Mouse (Mus musculus) monocyte, adult 59 days (primary cell): ENCODE measurements around the gene Timmdc1. TPM values are rescaled to one million over a fixed set of nuclear protein-coding genes. Genes with fewer than 3 reads are reported as not detected.

ENCODE experiments used
- total RNA-seq, 2 experiments: library from RNA; stranded (reverse); gene quantifications; one replicate each; pipeline ENCODE4 v1.2.4; 2023

The Timmdc1 gene
- 10 to 100 TPM; 12.8 to 15.5 TPM for total RNA-seq

DNA sequence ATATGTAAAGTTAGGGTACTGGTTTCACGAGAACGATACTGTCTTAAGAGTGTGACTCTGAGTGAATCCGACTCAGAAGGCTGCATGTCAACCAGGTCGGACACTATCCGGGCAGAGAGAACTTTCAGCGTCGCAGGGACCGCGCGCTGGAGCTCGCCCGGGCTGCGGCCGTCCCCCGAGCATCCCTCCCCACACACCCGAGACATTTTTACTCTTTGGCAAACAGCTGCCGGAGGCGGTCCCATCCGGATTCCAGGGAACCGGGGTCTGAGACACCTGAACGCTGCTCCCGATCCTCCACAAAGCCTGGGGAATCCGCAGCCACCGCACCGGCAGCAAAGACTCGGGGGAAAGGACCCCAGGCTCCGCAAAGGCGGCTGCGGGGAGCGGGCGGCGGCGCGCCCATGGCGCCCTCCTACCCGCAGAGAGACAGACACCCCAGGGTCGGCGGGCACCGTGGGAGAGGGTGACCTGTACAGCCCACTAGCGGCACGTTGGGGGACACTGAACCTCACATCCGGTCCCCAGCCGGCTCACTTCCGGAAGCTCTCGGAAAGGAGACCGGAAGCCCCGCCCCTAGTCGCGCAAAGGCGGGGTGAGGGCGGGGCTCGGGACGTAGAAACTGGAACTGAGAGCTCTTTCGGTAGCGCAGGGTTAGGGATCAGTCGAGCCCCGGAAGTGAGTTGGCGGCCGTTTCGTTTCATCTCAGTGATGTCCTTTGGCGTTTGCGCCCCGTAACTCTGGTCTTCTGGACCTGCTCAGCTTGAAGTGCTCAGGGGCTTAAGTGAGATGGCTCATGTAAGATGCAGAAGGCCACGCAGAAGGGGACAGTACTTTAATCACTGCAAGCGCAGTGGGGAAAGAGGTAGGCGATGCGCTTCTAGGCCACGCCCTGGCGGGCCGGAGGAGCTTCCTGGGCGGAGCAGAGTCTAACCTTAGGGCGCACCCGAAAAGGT, at the start of gene Timmdc1:
TSS of gene Timmdc1 (minus strand) at position 535 of the 956 bp plus-strand sequence.

DNA sequence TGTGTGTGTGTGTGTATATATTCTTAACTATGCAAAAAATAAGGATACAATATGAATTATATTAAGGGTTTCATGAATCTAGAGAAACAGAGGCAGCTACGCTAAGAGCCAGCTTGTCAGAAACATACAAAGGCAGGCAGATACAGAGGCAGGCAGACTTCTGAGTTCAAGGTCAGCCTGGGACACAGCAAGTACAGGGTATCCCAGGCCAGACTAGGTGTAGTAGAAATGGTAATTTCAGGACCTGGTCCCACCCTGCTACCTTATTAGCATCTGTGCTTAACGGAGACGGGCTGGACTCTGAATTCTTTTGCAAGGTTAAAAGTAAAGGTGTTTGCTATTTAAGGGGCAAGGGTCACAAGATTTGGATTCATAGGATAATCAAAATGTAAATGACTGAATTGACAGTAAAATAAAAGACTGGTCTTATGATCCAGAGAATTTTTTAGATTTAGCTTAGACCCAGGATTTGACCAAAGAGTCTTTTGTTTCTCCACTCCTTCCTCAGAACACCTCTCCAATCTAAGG, 35.8 kb upstream of the Timmdc1 start, which contains the start of gene Tmem39a:
TSS of gene Tmem39a (plus strand) at position 478 of the 528 bp plus-strand sequence.

DNA sequence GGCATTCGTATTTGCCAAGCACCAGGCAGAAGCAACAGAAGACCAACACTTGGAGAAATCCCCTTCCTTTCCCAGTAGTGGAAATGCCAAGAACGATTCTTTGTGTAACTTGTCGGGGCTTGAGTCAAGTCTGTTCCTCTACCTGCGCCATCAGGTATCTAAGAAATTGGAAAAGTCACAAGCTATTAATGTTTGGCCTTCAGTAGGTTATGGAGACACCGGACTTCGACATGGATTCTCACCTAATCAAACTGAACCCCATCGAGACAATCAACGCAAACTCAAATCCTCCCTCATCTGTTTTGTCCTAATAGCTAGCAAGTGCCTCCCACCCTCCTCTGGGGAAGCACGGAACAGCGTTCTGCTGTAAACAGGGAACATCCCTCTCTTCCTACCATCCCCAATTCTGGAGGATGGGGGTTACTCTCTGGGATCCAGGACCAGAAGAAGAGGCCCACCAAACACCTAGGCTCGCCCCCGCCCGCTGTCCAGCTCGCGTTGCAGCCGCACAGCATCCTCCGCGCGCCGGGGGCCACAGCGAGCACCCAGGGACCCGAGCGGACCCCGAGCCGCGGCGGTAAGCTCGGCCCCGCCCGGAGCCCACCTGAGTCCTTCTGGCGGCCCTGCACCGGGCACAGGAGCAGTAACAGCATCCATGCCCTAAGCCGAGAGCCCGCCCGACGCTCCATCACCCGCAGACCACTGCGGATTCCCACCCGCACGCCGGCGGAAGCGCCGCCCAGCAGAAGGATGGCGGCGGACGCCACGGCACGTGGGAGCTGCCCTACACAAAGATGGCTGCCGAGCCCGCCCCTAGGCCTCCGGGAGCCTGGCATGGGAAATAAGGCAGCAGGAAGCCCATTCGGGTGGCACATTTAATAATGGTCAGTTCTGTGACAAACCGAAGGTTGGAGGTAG, 27.3 kb upstream of the Timmdc1 start, which contains the start of gene Poglut1:
TSS of gene Poglut1 (minus strand) at position 780 of the 918 bp plus-strand sequence.

DNA sequence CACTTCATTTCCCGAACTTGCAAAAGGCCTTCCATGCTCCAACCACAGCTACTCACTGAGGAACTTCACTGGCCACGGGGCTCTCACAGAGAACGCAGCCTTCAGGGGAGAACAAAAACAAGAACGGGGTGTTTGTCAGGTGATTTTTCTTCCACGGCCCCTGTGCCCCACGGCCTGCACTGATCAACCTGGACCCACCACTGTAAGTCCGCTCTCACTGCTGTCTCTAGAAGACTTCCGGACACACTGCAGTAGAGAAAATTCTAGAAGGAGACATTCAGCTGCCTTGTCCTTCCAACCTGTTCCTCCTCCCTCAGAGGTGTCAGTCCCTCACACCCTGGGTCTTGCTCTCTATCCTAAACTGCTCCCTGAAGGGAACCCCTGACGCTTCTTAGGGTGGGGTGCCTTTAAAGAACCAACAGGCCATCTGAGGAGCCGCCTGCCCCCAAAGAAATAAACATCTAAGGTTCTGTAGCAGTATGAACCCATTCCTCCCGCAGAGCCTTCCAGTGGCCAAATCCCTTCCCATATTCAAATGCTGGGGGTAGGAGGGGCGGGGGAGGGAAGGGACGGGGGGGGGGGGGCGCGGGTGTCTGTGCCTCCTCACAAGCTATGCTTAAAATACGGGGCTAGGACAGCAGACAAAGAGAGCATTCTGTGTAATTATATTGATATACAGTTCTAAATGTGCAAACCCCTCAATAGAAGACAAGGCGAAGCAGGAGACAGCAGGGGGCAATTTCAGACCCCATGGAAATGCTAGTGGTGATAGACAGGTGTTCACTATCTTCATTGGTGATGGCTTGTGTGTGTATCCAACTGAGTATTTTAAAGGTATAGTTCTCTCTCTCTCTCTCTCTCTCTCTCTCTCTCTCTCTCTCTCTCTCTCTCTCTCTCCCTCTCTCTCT, 66.7 kb downstream of the Timmdc1 start, which contains the start of gene Cd80:
TSS of gene Cd80 (plus strand) at position 51 of the 908 bp plus-strand sequence.

DNA sequence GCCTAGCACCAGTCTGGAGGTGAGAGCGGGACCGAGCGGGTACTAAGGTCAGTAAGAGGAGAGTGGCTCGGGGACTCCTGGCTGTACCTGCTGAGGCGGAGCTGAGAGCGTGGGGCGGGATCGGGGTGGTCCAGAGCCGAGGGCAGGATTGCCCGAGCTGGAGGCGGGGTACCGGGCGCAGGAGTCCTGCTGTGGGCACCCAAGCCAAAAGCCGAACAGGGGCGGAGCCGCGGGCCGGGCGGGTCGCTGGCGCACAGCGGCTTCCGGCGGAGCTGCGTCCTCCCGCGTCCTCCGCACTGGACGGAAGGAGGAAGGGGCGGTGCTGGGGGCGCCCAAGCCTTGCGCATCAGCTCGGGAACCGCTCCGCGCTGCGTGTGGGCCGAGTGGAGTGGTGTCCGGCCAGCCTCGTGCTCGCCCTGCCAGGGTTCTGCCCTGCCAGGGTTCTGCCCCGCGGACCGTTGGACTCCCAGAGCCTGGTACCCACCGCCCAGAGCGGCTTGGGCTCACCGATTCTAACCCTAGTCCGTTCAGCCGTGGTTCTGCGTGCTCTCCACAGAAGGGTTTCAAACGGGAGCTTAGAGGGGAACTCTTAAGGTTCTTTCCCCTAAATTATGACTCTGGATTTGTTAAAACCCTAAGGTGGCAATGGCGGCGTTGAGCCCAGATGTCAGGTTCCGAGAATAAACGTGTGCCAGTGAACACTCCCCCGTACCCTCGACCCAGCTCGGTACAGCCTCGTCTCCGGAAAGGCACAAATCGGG, 69.8 kb downstream of the Timmdc1 start, which contains the start of gene Adprh:
TSS of gene Adprh (minus strand) at position 262 of the 761 bp plus-strand sequence.

Other genes with a start within 250 kb of the Timmdc1 start
- not detected for gene Nr1i2, start 227.8 kb downstream of the Timmdc1 start, total RNA-seq
- under 1 TPM in 1 of 2 experiments, not detected in 1; 0.21 TPM for gene Maats1, start 180.5 kb downstream of the Timmdc1 start, total RNA-seq
- gene Cox17, start 175.7 kb downstream of the Timmdc1 start, total RNA-seq, result 10 to 100 TPM; 57.9 to 79.1 TPM
- not detected for gene Gm21987, start 175.6 kb downstream of the Timmdc1 start, total RNA-seq
- under 1 TPM; 0.55 to 0.63 TPM for gene Popdc2, start 160.5 kb downstream of the Timmdc1 start, total RNA-seq
- gene Pla1a, start 89.5 kb downstream of the Timmdc1 start, total RNA-seq, result under 1 TPM; 0.39 to 0.52 TPM
- gene Adprh, start 70.0 kb downstream of the Timmdc1 start, total RNA-seq, result 10 to 100 TPM; 35.0 to 40.3 TPM
- 10 to 100 TPM; 26.4 to 27.6 TPM for gene Cd80, start 67.1 kb downstream of the Timmdc1 start, total RNA-seq
- 10 to 100 TPM; 25.9 to 26.0 TPM for gene Poglut1, start 27.6 kb upstream of the Timmdc1 start, total RNA-seq
- gene Tmem39a, start 36.0 kb upstream of the Timmdc1 start, total RNA-seq, result 10 to 100 TPM; 49.3 to 59.9 TPM
- 10 to 100 TPM; 23.1 to 25.2 TPM for gene Arhgap31, start 190.6 kb upstream of the Timmdc1 start, total RNA-seq
- 10 to 100 TPM in 1 of 2 experiments, 1 to 10 TPM in 1; 9.1 to 11.2 TPM for gene B4galt4, start 219.6 kb upstream of the Timmdc1 start, total RNA-seq